Mouse (Mus musculus) neural tube, embryonic 12.5 days (tissue): ENCODE results near the gene Mindy2. TPM values are rescaled to one million over a fixed set of nuclear protein-coding genes. Genes with fewer than 3 reads are reported as not detected.

ENCODE experiments used
- ATAC-seq: fragments of 200-750 bp; cut with Nextera tagmentation; 2 replicates; pipeline ENCODE4 v1.8.0; 2017; ENCODE audit warnings: low read depth, mild to moderate bottlenecking, moderate TSS enrichment, moderate library complexity; ENCODE audit not compliant: low FRiP score
- H3K27ac ChIP-seq: fragments of 300-500 bp; sonication (generic); 2 replicates; pipeline ENCODE4 v1.5.1; 2016
- H3K27me3 ChIP-seq: fragments of 300-500 bp; sonication (generic); replicated peaks from 2 replicates; pipeline ENCODE4 v1.6.1; 2016; ENCODE audit warnings: mild to moderate bottlenecking
- H3K36me3 ChIP-seq: fragments of 300-500 bp; sonication (generic); 2 replicates; pipeline ENCODE4 v1.6.1; 2016; ENCODE audit warnings: mild to moderate bottlenecking
- H3K4me1 ChIP-seq: fragments of 300-500 bp; sonication (generic); 2 replicates; pipeline ENCODE4 v1.6.1; 2016
- H3K4me2 ChIP-seq: fragments of 300-500 bp; sonication (generic); replicated peaks from 2 replicates; pipeline ENCODE4 v1.6.1; 2016; ENCODE audit warnings: mild to moderate bottlenecking
- H3K4me3 ChIP-seq: fragments of 300-500 bp; sonication (generic); 2 replicates; pipeline ENCODE4 v1.5.1; 2016
- H3K9ac ChIP-seq: fragments of 300-500 bp; sonication (generic); 2 replicates; pipeline ENCODE4 v1.6.1; 2016; ENCODE audit warnings: mild to moderate bottlenecking
- H3K9me3 ChIP-seq: fragments of 300-500 bp; sonication (generic); 2 replicates; pipeline ENCODE4 v1.6.1; 2016; ENCODE audit warnings: mild to moderate bottlenecking
- WGBS: fragments of 180-500 bp; shearing (Covaris S2); methylation state at CpG from one replicate; pipeline ENCODE4 v1.1.7; 2016; 5-methylcytosine and 5-hydroxymethylcytosine counted together
- polyA plus RNA-seq: library from polyadenylated mRNA; unstranded; fragments of >200 nt; fragmentation: Nextera tagmentation; extraction: Ambion mirVana; gene quantifications from 2 replicates; pipeline ENCODE4 v1.2.1, GENCODE M21; 2016

Mindy2 gene
- polyA plus RNA-seq, 1 experiment from 2014 or later, result 27.7 TPM

GRCm38 (mm10) chr9:70678682-70679131 lies 21.7 kb upstream of the Mindy2 start, which contains the start of gene Adam10:
Gene Adam10 (plus strand): TSS chr9:70678997.
- H3K4me2 ChIP-seq, result peak within 1 kb of the TSS; percentile 71
- WGBS, result under 1% methylated on average over 48 of the region's 48 CpGs
- no peaks in the 10 kb centered on the region for H3K27me3 ChIP-seq
- H3K4me3 ChIP-seq, result peak within 1 kb of the TSS; percentile 98
- peaks cover 13% of the 10 kb centered on the region; the same call in 1 of the 2 replicates for H3K4me1 ChIP-seq
- no peaks in the 10 kb centered on the region for H3K36me3 ChIP-seq
- ATAC-seq, result peak; percentile 99
- H3K9me3 ChIP-seq, result no peaks in the 10 kb centered on the region
- peak within 1 kb of the TSS; percentile 97 for H3K9ac ChIP-seq
- peak within 1 kb of the TSS; percentile 97 for H3K27ac ChIP-seq

GRCm38 (mm10) chr9:70675961-70676360 lies 19.0 kb upstream of the Mindy2 start:
- 88% methylated on average over 5 of the region's 5 CpGs for WGBS
- Histone ChIP-seq H3K9ac (no peak overlapping the region), H3K36me3 (no peaks in the 10 kb centered on the region), H3K4me1 (0 out of 2 replicates have a peak, but pooled peaks cover 3% of the 10 kb centered on the region), H3K27ac (no peak overlapping the region), H3K27me3 (no peaks in the 10 kb centered on the region), H3K4me3 (no peak overlapping the region), H3K4me2 (no peak overlapping the region), H3K9me3 (no peaks in the 10 kb centered on the region)
- no peak for ATAC-seq

GRCm38 (mm10) chr9:70675117-70675516 lies 18.1 kb upstream of the Mindy2 start:
- no peak overlapping the region for H3K4me2 ChIP-seq
- no peaks in the 10 kb centered on the region for H3K27me3 ChIP-seq
- no peak overlapping the region for H3K27ac ChIP-seq
- 0 out of 2 replicates have a peak, but pooled peaks cover 2% of the 10 kb centered on the region for H3K4me1 ChIP-seq
- no peak overlapping the region for H3K4me3 ChIP-seq
- no peak for ATAC-seq
- H3K9ac ChIP-seq, result no peak overlapping the region
- WGBS, result 82% methylated on average over 4 of the region's 4 CpGs
- no peaks in the 10 kb centered on the region for H3K36me3 ChIP-seq
- no peaks in the 10 kb centered on the region for H3K9me3 ChIP-seq

DNA sequence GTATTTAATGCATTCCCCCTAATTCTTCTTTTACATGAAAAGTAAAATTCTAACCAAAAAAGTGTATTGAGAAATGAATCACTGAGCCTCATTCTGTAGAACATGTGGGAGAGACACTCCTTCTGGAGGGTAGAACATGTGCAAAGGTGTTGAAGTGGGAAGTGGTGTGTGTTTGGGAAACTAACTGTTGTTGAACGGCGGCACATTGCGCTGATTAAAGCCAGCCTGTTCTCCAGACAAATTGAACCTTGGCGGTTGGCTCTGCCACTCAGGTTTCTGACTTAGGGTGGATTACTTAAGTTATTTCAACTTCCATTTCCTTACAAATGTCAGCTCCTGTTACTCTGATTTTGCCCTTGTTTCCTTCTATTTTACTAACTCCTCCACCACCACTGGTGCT lies 16.7 kb upstream of the Mindy2 start:
- Histone ChIP-seq H3K4me1 (no peaks in the 10 kb centered on the region), H3K9ac (no peak overlapping the region), H3K4me2 (no peak overlapping the region), H3K36me3 (no peaks in the 10 kb centered on the region), H3K4me3 (no peak overlapping the region), H3K27me3 (no peaks in the 10 kb centered on the region), H3K27ac (no peak overlapping the region), H3K9me3 (no peaks in the 10 kb centered on the region)
- ATAC-seq, result no peak
- WGBS, result 89% methylated on average over 4 of the region's 4 CpGs

- ATAC-seq, result no peak
Observed at GRCm38 (mm10) chr9:70671772-70672579, 15.0 kb upstream of the Mindy2 start.

DNA sequence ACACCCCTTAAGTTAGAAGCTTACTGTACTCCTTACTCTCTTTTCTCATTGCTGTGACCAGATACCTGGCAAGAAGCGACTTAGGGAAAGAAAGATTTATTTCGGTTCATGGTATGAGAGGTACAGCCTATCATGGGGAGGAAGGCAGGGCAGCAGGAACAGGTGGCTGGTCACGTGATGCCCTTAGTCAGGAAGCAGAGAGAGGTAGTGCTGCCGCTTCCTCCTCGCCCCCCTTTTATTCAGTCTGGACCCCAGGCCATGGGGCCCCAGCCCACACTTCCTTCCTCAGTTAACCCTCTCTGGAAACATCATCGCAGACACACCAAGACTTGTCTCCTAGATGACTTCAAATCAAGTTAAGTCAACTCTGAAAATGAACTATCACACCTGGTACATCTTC lies 14.3 kb upstream of the Mindy2 start:
- Histone ChIP-seq H3K4me3 (no peak overlapping the region), H3K4me2 (no peak overlapping the region)

More at GRCm38 (mm10) chr9:70671772-70672579, 15.0 kb upstream of the Mindy2 start:
- Histone ChIP-seq H3K4me3 (no peak overlapping the region), H3K36me3 (no peaks in the 10 kb centered on the region), H3K4me1 (no peaks in the 10 kb centered on the region), H3K9me3 (0 out of 2 replicates have a peak, but pooled peaks cover 3% of the 10 kb centered on the region), H3K4me2 (no peak overlapping the region), H3K27ac (no peak overlapping the region), H3K27me3 (no peaks in the 10 kb centered on the region), H3K9ac (no peak overlapping the region)
- WGBS, result 65% methylated on average over 10 of the region's 10 CpGs

GRCm38 (mm10) chr9:70670381-70670780 lies 13.4 kb upstream of the Mindy2 start:
- Histone ChIP-seq H3K4me3 (no peak overlapping the region), H3K4me2 (no peak overlapping the region), H3K27me3 (no peaks in the 10 kb centered on the region), H3K9ac (no peak overlapping the region), H3K9me3 (0 out of 2 replicates have a peak, but pooled peaks cover 3% of the 10 kb centered on the region), H3K36me3 (no peaks in the 10 kb centered on the region), H3K27ac (no peak overlapping the region), H3K4me1 (no peaks in the 10 kb centered on the region)
- 88% methylated on average over 6 of the region's 6 CpGs for WGBS
- ATAC-seq, result no peak

More for the DNA sequence above, 14.3 kb upstream of the Mindy2 start:
- no peak overlapping the region for H3K27ac ChIP-seq
- no peaks in the 10 kb centered on the region for H3K27me3 ChIP-seq
- 0 out of 2 replicates have a peak, but pooled peaks cover 3% of the 10 kb centered on the region for H3K9me3 ChIP-seq
- H3K9ac ChIP-seq, result no peak overlapping the region
- 80% methylated on average over 6 of the region's 6 CpGs for WGBS
- H3K36me3 ChIP-seq, result no peaks in the 10 kb centered on the region
- ATAC-seq, result no peak
- no peaks in the 10 kb centered on the region for H3K4me1 ChIP-seq

GRCm38 (mm10) chr9:70669197-70669596 lies 12.2 kb upstream of the Mindy2 start:
- Histone ChIP-seq H3K9me3 (0 out of 2 replicates have a peak, but pooled peaks cover 3% of the 10 kb centered on the region), H3K4me3 (no peak overlapping the region), H3K36me3 (no peaks in the 10 kb centered on the region), H3K4me2 (no peak overlapping the region), H3K9ac (no peak overlapping the region), H3K27ac (no peak overlapping the region), H3K4me1 (no peaks in the 10 kb centered on the region), H3K27me3 (no peaks in the 10 kb centered on the region)
- WGBS, result 70% methylated on average over 2 of the region's 2 CpGs
- ATAC-seq, result no peak

GRCm38 (mm10) chr9:70668048-70668447 lies 11.1 kb upstream of the Mindy2 start:
- no peak for ATAC-seq
- H3K4me2 ChIP-seq, result no peak overlapping the region
- H3K27me3 ChIP-seq, result no peaks in the 10 kb centered on the region
- no peak overlapping the region for H3K4me3 ChIP-seq
- H3K4me1 ChIP-seq, result no peaks in the 10 kb centered on the region
- no peak overlapping the region for H3K9ac ChIP-seq
- H3K36me3 ChIP-seq, result no peaks in the 10 kb centered on the region
- H3K27ac ChIP-seq, result no peak overlapping the region
- 0 out of 2 replicates have a peak, but pooled peaks cover 3% of the 10 kb centered on the region for H3K9me3 ChIP-seq

GRCm38 (mm10) chr9:70666811-70667210 lies 9.8 kb upstream of the Mindy2 start:
- 0 out of 2 replicates have a peak, but pooled peaks cover 3% of the 10 kb centered on the region for H3K9me3 ChIP-seq
- ATAC-seq, result no peak
- no peaks in the 10 kb centered on the region for H3K36me3 ChIP-seq
- H3K9ac ChIP-seq, result no peak overlapping the region
- no peak overlapping the region for H3K4me2 ChIP-seq
- H3K27me3 ChIP-seq, result no peaks in the 10 kb centered on the region
- H3K4me3 ChIP-seq, result no peak overlapping the region
- H3K4me1 ChIP-seq, result no peaks in the 10 kb centered on the region
- H3K27ac ChIP-seq, result no peak overlapping the region
- 74% methylated on average over 7 of the region's 7 CpGs for WGBS

DNA sequence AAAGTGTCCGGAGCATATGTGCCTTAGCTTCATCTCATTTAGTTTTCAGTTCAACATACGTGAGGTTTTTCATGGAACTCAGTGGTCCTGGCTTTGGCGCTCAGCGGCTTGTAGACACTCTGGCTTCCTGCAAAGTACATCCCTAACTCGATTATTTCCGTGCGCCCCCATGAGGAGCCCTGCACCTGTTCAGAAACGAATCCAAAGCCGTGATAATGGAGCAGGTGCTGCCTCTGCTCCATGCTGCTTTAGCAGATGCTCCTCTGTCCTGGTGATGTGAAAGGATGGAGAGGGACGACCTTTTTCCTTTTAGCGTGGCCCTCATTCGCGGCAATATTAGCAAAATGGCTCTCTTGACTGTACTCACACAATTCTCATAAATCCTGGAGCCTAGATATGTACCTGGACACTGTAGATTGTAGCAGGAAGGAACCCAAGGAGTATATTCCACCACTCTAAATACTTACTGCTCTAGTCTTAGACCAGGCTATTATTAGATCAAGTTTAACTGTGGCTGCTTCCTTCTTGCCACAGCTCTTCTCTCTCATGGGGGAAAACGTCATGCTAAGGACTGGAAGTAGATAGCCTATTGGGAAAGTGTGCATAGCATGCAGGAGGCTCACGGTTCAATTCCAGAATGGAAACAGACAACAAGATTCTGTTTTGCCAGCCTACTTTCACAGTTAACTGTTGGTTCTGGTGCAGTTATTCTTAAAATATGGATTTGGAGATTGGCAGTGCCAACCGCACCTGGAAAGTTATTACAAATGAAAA lies 8.6 kb upstream of the Mindy2 start:
- H3K4me2 ChIP-seq, result no peak overlapping the region
- H3K36me3 ChIP-seq, result no peaks in the 10 kb centered on the region
- no peaks in the 10 kb centered on the region for H3K4me1 ChIP-seq
- no peak overlapping the region for H3K4me3 ChIP-seq
- 73% methylated on average over 16 of the region's 16 CpGs for WGBS
- no peak for ATAC-seq
- H3K27ac ChIP-seq, result no peak overlapping the region
- 0 out of 2 replicates have a peak, but pooled peaks cover 3% of the 10 kb centered on the region for H3K9me3 ChIP-seq
- H3K9ac ChIP-seq, result no peak overlapping the region
- no peaks in the 10 kb centered on the region for H3K27me3 ChIP-seq

DNA sequence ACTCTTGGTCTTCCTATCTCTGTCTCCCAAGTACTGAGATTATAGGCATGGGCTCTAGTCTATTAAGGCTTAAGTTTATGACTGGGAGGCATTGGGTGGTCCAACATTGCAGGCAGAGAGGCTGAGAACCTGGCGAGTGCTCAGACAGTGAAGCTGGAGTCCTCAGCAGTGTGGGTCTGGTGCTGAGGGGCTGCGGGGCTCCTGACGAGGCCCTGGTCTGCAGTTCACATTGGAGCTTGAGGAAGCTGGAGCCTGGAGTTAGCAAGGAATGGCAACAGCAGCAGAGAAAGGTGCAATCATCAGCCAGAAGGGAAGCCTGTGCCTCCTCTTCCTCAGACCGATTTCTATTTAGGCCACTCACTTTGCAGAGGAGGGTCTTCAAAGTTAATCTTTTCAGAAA lies 7.9 kb upstream of the Mindy2 start:
- no peaks in the 10 kb centered on the region for H3K27me3 ChIP-seq
- no peaks in the 10 kb centered on the region for H3K4me1 ChIP-seq
- WGBS, result 80% methylated on average over 4 of the region's 4 CpGs
- H3K36me3 ChIP-seq, result no peaks in the 10 kb centered on the region
- 0 out of 2 replicates have a peak, but pooled peaks cover 3% of the 10 kb centered on the region for H3K9me3 ChIP-seq
- no peak for ATAC-seq
- no peak overlapping the region for H3K4me3 ChIP-seq
- no peak overlapping the region for H3K4me2 ChIP-seq
- H3K27ac ChIP-seq, result no peak overlapping the region
- no peak overlapping the region for H3K9ac ChIP-seq
